Mouse (Mus musculus) inflammation-experienced regulatory T-cells, adult 6 months (primary cell): ENCODE measurements around the gene Fzd4. TPM values are rescaled to one million over a fixed set of nuclear protein-coding genes. Genes with fewer than 3 reads are reported as not detected.
A peak's percentile ranks its signal among the peaks of the same experiment; 100 is the strongest.

Experiments used
- ATAC-seq: one replicate; pipeline ENCODE4 v1.8.0; 2017
- polyA plus RNA-seq, 3 experiments: library from polyadenylated mRNA; unstranded; fragments of 100-300 nt; shearing (Covaris generic); gene quantifications; one replicate each; pipeline ENCODE4 v1.2.1; 2017

The Fzd4 gene
- polyA plus RNA-seq = not detected

- ATAC-seq = peak; percentile 61
Measured at GRCm38 (mm10) chr7:89404081-89404733, at the start of gene Fzd4, which contains the start of gene Tmem135. Gene Fzd4, plus strand, starts transcription at chr7:89404355. Gene Tmem135, minus strand, starts transcription at chr7:89404222.

GRCm38 (mm10) chr7:89355519-89356255 lies 48.5 kb upstream of the Fzd4 start:
- ATAC-seq = no peak

GRCm38 (mm10) chr7:89356307-89356706 lies 47.8 kb upstream of the Fzd4 start:
- ATAC-seq = no peak

GRCm38 (mm10) chr7:89363975-89364374 lies 40.2 kb upstream of the Fzd4 start:
- ATAC-seq = no peak

- no peak for ATAC-seq
Measured at GRCm38 (mm10) chr7:89365135-89365880, 38.8 kb upstream of the Fzd4 start.

- ATAC-seq = no peak
Measured at GRCm38 (mm10) chr7:89367643-89368042, 36.5 kb upstream of the Fzd4 start.

- no peak for ATAC-seq
Measured at GRCm38 (mm10) chr7:89370086-89370485, 34.1 kb upstream of the Fzd4 start.

GRCm38 (mm10) chr7:89370917-89371316 lies 33.2 kb upstream of the Fzd4 start:
- peak; percentile 80 for ATAC-seq

- no peak for ATAC-seq
Measured at GRCm38 (mm10) chr7:89371623-89372295, 32.4 kb upstream of the Fzd4 start.

- no peak for ATAC-seq
Measured at GRCm38 (mm10) chr7:89380935-89381705, 23.0 kb upstream of the Fzd4 start.

- no peak for ATAC-seq
Measured at GRCm38 (mm10) chr7:89382892-89383291, 21.3 kb upstream of the Fzd4 start.

GRCm38 (mm10) chr7:89388981-89389380 lies 15.2 kb upstream of the Fzd4 start:
- ATAC-seq = no peak

GRCm38 (mm10) chr7:89390660-89391059 lies 13.5 kb upstream of the Fzd4 start:
- no peak for ATAC-seq

GRCm38 (mm10) chr7:89391281-89391680 lies 12.9 kb upstream of the Fzd4 start:
- ATAC-seq = no peak

GRCm38 (mm10) chr7:89391831-89392230 lies 12.3 kb upstream of the Fzd4 start:
- ATAC-seq = no peak

- no peak for ATAC-seq
Measured at GRCm38 (mm10) chr7:89392388-89392787, 11.8 kb upstream of the Fzd4 start.

GRCm38 (mm10) chr7:89392825-89393224 lies 11.3 kb upstream of the Fzd4 start:
- no peak for ATAC-seq

- no peak for ATAC-seq
Measured at GRCm38 (mm10) chr7:89395399-89395798, 8.8 kb upstream of the Fzd4 start.

- no peak for ATAC-seq
Measured at GRCm38 (mm10) chr7:89396386-89396785, 7.8 kb upstream of the Fzd4 start.

- ATAC-seq = no peak
Measured at GRCm38 (mm10) chr7:89397837-89398534, 6.2 kb upstream of the Fzd4 start.

GRCm38 (mm10) chr7:89400721-89401120 lies 3.4 kb upstream of the Fzd4 start:
- no peak for ATAC-seq
